Mouse (Mus musculus) T-helper 1 cell (primary cell): ENCODE data around the gene Sncb.
"Not testable (repeated sequence)": the region's sequence is repeated elsewhere in the genome, so short reads cannot be mapped to it uniquely, and the experiment has no call there.

Experiments used
- in situ Hi-C: fragments of 300-600 bp; cut with MboI, MseI; formaldehyde crosslinking; loops from one replicate; pipeline ENCODE4 v1.15.1; 2025; ENCODE audit warnings: high pct_unique_total_duplicates

The Sncb gene

DNA sequence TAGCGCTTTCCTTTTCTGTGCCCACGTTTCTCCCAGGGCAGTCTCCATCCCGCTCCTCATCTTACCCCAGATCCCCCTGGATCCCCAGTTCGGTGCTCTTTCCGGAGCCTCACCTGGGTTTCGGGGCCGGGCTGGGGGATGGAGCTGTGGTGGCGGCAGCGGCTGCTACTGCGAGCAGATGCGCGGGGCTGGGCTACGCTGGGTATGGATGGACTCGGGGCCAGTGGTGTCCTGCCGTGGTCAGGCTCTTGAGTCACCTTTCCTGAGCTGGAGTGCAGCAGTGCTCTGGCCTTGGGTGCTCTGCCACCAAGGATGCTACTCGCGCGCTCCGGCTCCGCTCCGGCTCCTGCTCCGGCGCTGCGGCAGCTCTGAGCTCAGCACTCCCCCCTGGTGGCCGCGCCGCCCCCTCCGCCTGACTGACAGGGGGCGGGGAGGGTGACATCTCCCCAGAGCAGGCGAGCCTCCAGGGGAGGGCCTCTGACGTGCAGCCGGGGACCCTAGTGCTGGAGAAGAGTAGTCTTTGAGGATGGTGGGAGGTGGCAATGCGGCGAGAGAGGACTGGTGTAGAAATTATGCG lies at the start of gene Sncb:
Gene Sncb, minus strand, starts transcription at position 404 of the 577 bp plus-strand sequence.
- in situ Hi-C loops = no loop called here

DNA sequence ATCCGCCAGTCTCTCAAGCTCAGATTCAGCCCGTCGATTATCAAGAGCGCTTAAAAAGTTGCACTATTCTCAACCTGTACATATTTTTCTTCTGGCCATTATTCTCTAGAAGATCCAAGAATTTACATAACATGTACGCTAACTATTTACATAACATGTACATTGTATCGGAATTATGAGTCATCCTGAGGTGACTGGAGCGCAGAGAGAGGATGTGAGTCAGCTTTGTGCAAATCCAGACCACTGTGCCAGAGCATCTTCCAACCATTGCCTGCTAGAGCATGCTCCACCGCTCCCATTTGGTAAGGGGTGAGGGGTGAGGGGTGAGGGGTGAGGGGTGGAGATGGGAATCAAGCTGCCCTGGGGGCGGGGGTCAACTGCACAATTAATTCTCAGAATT lies 47.0 kb upstream of the Sncb start:
- in situ Hi-C loops = no loop called here

DNA sequence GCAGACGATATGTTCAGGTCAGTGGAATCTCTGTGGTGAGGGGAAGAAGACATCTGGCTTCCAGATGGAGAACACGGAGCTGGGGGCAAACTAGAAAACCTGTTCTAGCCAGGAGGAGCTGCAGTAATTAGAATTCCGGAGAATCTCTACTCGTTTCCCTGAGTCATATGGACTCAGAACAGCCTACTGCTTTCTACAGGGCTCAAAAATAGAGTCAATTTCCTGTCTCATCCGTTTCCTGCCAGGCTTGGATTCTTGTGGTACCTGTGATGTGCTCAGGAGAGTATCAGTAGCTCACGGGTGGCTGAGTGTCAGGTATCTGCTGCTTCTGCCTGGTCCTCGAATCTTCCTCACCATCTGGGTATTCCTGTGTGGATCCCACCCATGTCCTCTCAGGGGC lies 45.1 kb upstream of the Sncb start:
- in situ Hi-C loops = no loop called here

DNA sequence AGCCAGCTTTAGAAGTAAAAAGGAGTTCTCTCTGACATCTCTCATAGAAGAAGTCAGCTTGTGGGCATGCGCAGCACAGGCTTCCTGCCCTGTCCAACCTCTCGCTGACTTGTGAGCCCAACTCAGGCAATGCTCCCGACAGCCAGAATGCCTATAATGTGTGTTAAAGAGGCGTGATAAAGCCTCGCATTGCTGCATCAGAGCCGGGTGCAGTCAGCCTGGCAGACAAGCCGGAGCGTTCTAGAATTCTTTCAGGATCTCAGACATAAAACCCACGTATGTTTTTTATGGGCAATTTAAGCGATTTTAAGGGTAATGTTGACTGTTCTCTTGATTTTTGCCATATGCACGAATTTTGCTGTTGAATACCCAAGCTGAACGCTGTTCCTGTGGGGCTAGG lies 41.7 kb upstream of the Sncb start:
- in situ Hi-C loops = no loop called here

DNA sequence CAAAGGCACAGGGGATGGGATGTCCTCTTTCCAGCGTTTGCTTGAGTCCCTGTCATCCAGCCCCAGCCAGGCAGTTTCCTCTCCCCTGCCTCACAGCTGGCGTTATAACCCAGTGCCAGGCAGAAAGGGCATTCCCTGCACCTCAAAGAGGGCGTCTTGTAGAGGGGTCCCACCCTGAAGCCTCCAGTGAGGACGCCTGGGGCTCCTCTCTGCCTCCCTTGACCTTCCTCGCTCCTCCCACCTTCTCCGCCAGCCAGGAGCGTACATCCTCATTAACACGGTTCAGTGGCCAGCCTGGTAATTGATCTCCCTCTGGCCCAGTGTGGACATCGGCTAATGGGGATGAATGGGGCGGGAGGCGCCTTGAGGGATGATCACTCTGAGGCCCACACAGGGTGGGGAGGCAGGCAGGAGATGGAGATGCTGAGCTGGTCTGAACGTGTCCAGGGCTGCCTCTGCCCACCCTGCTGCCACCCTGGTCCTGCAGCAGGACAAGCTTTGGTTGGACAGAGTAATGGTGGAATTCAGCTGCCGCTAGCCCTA lies 40.1 kb upstream of the Sncb start:
- in situ Hi-C loops = no loop called here

DNA sequence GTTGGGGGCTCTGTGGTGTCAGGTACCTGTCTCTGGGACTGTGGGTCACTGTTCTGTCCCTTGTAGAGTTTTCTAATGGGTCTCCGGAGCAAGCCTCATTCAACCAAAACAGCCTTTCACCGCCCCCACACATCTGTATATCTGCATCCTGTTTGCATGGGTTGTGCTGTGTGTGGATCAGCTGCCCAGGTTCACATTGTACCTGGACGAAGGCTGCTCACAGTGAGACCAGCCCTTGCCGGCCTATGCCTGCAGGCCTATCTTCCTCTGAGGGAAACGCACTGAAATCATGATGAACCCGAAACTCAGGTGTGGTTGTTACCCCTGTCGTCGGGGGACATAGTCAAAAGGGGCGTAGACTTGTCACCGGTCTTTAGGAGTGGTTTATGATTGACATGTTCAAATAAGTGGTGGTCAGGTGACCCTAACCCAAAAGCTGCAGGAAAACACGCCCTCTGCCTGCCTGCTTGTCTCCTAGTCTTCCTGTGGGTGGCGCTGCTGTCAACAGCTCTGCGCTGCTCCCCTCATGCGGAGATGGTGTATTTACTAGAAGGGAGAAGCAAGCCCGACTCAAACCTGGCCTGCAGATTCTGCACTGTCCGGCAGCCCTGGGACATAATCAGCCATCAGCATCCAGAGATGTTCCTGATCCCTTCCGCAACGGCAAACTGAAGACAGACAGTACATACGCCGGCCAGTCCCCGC lies 38.9 kb upstream of the Sncb start:
- in situ Hi-C loops = no loop called here

DNA sequence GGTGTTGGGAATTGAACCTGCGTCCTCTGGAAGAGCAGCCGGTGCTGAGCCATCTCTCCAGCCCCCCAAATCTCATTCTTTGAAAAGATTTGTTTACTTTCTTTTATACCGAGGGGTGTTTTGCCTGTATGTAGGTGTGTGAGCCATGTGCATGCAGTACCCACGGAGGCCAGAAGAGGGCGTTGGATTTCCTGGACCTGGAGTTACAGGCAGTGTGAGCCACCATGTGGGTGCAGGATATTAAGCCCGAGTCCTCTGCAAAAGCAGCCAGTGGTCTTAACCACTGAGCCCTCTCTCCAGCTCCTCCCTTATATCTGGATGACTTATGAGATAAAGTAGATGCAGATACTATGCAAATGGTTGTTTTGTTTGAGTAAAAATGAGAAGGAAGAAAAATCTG lies 36.6 kb upstream of the Sncb start:
- in situ Hi-C loops = loop anchor here (5.0 kb wide), 1 partner anchor 259 kb away; no protein-coding TSS in a partner anchor

DNA sequence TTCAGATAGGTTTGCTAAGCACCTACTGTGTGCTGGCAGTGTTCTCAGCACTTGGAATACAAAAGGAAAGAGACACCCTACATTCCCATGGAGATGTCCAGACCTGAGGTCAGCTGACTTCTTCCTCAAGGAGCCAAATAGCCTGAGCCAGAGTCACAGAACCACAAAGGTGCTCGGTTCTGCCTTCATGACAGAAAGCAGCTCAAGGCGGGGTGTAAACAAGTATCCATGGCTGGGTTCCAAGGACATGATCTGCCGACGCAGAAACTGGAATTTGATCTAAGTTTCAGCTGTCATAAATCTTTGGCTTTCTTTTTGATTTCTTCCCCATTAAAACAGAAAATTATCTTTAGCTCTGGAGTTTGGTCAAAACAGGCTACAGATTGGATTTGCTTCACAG lies 33.8 kb upstream of the Sncb start:
- in situ Hi-C loops = loop anchor here (5.0 kb wide), 1 partner anchor 262 kb away; no protein-coding TSS in a partner anchor

DNA sequence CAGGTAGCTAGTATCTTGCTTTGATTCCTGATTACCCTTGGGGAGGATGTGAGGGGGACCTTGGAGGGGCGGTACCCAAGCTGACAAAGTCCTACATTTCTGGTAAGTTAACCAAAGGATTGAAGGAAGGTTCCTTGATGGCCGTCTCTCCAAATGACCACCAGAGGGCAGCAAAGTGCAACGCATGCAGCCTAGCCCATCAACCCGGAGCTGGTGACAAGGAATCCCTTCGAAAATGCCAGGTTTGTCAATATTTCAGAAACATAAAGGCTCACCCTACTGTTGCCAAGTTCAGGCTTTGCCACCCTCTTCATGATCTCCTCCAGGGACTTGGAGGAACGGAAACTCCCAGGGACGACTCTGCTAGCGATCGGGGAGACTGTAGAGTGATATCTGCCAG lies 33.3 kb upstream of the Sncb start:
- in situ Hi-C loops = loop anchor here (5.0 to 10.0 kb wide), 3 partner anchors 93 to 365 kb away; no protein-coding TSS in a partner anchor

DNA sequence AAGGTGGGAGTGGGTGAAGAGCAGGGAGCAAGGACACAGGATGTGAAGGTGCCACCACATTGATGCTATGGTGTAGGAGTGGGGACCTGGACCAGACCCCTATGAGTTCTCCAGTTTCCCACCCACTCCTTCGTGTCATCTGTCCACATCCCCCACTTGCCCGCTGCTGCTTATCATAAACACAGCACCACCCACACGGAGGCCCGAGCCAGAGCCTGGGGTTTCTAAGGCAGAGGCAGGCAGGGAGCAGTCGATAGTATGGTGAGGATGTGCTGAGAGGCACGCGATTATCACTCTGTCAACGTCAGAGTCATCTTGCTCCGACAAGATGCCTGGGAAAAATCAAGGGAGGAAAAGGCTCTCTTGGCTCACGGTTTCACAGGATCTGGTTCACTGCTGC lies 32.3 kb upstream of the Sncb start:
- in situ Hi-C loops = loop anchor here (5.0 to 10.0 kb wide), 2 partner anchors 94 to 366 kb away; no protein-coding TSS in a partner anchor

DNA sequence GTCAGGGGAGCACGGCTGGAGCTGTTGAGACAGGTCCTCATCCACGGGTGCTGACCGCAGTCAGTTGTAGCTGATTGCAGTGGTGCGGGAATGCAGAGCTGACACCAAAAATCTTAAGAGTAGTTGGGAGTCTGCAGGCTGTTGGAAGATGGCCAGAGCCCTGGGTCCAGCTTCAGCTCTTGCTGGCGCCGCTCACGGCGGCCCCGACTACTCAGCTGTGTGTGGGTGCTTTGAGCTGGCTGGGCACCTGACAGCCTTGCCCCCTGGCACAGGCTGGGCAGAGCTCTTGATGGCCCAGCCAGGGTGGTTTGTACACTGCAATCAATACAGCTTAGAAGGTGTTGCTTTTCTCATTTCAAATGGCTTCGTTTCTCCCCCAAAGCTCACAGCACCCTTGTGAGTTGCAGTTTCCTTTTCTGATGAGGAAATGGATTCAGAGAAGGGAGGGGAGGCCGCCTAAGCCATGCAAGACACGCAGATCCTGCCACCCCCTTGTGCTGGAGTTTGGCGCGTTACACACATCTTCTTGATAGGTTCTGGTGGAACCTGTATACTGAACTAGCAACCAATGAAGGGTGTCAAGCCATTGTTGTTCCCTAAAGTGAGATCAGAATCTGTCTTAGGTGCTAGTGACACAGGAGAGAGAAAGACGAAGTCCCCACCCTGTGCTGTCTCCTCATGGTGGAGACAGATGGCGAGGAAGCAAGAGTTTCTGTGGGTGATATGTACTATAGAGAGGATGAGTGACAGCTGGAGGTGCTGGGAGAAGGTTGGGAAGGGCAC lies 31.7 kb upstream of the Sncb start:
- in situ Hi-C loops = loop anchor here (5.0 to 10.0 kb wide), 2 partner anchors 94 to 367 kb away; no protein-coding TSS in a partner anchor

DNA sequence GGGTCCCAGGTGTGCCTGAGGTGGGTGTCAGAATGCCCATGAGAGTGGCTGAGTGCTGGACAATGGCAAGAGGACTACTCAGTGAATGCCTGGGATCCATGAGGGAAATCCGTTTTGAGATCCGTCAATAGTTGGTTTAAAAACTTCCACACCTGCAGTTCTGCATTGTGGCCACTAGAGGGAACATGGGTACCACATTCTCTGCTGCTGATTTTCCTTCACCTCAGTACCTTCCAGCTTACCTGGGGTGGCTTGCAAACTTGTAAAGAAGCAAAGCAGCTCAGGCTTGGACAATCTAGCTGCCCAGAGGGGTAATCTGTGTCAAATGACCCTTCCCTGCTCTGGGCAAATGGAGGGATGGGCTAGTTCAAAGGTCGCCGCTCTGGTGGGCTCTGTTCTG lies 31.0 kb upstream of the Sncb start:
- in situ Hi-C loops = loop anchor here (5.0 to 10.0 kb wide), 2 partner anchors 95 to 367 kb away; no protein-coding TSS in a partner anchor

DNA sequence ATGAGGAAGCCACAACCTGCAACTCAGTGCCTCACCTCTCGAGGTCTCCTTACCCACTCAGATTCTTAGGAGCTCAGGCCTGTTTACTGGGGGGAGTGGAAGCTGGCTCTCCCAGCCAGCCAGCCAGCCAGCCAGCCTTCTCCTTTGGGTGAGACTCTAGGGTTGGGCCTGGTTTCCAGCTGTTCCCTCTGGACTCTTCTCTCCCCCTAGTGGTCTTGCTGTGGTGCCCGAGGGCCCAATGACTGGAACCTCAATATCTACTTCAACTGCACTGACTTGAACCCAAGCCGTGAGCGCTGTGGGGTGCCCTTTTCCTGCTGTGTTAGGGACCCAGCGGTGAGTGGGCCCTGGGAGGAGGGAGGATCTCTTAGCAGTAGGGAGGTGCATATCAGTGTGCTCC lies 28.4 kb upstream of the Sncb start:
- in situ Hi-C loops = loop anchor here (5.0 to 10.0 kb wide), 2 partner anchors 97 to 370 kb away; no protein-coding TSS in a partner anchor

DNA sequence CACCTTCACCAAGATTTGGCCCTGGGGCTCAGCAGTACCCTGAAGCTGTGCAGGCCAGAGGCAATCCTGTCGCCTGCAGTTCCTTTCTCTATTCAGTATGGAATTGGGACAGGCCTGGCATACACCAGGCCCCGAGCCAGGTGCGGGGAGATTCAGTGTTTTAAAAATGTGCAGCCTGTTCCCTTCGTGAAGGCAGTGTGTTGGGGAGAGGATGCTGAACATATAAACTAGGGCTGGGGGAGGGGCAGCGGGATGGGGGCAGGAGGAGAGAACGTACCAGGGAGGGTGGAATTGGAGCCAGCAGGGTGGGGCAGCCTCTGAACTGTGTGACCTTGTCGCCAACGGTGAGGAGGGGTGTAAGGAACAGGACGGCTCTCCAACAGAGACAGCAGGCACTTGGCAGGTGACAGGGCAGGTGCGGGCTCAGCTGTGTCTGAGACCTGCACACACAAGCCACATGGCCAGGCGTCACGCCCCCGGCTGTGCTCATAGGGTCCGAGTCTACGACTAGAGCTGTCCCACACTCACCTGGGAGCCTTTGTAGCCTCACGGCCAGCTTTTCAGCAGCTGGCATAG lies 27.7 kb upstream of the Sncb start:
- in situ Hi-C loops = loop anchor here (10.0 kb wide), 1 partner anchor 371 kb away; no protein-coding TSS in a partner anchor

DNA sequence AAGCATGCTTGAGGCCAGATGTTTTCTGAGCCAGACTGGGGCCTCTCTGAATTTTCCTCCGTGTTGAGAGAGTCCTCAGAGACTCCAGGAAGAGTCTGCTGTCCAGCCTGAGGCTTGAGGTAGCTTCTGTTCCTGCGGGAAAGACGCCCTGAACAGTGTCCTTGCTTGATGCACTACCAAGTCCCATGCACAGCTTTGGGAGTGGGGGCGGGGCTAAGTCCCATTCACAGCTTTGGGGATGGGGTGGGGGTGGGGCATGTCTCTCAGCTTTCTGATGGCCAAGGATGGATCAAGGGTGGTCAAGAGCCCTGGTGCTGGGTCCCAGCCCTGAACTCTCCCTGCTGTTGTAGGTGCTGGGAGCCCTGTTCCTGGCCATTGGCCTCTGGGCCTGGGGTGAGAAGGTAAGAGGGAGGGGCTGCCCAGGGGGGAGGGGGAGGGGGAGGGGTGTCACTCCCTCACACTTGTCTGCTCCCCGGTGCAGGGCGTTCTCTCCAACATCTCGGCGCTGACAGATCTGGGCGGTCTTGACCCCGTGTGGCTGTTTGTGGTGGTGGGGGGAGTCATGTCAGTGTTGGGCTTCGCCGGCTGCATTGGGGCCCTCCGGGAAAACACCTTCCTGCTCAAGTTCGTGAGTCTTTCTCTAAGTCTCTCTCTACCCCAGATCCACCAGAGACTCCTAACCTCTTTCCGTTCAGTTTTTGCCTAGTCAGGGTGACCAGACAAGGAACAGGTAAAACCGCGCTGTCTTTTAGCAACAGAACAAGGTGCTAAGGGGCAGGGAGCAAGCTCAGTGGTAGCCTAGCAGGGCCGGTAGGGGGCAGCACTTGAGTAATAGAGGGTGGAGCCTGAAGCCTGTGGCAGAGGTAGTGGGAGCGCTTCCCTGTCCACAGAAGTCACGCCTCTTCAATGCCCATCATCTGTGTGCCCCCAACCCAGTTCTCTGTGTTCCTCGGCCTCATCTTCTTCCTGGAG lies 26.1 kb upstream of the Sncb start:
- in situ Hi-C loops = loop anchor here (10.0 kb wide), 1 partner anchor 372 kb away; no protein-coding TSS in a partner anchor

DNA sequence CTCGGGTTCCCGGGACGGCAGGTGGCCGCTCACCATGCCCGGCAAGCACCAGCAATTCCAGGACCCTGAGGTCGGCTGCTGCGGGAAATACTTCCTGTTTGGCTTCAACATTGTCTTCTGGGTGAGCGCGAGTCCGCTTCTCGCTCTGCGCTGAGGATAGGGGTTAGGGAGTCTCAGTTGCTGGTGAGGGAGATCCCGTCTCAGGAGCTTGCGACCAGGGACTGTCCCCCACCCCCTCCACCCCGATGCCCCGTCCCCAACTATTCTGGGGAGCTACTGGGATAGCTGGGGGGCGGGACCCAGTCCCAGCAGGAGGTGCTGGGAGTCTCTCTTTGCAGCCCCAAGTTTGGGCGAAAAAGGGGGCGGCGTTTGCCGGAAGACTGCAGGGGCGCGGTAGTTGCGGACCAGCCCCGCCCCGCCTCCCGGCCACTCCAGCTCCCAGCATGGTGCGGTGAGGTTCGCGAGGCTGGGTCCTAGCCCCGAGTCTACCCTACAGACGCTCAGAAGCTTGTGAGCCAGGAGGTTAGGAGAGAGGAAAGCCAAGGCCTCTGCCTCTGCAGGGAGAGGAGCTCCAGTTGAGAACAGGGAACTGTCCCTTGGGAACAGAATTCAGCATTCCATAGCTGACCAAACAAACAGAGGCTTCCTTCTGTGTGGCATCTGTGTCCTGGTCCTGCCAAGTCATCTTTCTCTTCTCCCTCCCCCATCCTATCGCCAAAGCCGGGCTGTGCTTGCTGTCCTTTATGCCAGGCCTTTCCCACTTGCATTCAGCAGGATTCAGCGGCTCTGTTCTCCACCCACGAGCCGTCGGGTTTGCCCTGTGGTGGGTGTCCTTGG lies 23.4 kb upstream of the Sncb start:
- in situ Hi-C loops = loop anchor here (10.0 kb wide), 1 partner anchor 375 kb away; no protein-coding TSS in a partner anchor

DNA sequence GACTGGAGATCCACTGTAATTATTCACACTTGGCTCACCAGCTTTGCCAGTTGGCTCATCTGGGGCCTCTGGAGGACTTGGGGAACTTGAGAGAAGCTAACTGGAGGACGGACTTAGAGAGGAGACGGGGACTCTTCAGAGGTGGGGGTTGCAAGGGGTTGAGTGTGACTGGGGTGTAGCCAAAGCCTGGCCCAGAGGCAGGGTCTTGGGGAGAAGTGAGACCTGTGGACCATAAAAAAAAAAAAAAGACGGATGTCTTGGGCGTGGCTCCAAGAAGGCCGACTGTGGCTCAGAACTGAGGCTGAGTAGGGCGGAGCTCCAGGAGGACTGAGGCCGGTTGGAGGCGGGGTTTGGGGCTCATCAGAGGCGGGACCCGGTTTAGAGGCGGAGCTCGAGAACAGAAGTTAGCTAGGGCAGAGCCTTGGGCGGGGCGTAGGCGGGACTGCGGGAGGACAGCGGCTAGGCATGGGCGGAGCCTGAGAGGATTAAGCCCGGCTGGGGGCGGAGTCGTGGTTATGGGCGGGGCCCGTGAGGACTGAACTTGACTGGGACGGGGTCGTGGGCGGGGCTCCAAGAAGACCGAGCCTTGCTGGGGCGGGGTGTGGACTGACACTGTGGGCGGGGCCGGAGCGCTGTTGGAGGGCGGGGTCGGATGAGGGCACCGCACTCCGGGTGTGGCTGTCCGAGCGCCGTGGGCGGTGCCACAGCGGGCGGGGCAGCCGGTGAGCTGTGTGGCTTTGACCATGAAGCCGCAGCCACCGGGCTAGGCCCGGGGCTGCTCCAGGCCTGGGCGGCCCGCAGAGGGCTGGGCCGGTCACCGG lies 22.6 kb upstream of the Sncb start, which contains the start of gene Tspan17:
Gene Tspan17, plus strand, starts transcription at position 638 of the 821 bp plus-strand sequence.
- in situ Hi-C loops = no loop called here

DNA sequence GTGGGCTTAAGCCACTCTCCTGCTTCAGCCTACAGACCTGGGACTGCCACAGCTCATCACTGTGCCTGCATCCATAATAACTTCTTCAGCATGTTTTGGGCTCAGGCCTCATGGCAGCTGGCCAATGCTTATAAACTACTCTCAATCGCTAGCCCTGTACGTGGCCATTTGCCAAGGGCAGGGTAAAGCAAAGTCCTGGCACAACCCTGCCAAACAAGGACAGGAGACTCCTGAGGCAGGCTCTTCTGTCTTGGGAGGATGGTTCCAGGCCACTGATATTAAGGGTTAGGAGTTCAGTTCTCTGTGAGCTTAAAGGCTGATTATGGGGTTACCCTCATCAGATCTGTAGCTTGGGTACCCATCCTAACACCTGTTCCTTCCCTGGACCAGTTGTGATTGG lies 21.2 kb upstream of the Sncb start:
- in situ Hi-C loops = not testable (repeated sequence)
